In the genomic region with DNA sequence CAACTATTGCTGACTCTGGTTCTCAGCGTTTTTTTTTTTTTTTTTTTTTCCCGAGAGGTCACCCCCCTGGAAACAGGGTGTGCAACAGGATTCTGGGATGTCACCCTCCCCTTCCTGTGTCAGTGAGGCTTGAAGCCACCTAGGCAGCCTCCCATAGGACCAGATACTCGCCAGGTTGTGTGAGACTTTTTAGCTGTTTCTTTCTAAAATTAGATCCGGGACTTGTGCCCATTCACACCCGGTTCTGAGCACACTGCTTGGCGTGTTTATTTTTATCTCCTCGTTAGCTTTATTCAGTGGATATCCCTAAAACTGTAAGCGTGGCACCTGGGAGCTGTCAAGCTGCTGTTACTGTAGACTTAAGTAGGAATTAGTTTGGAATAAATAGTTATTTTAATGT, we compare ENCODE assay signal across 20 mouse cellular contexts. TPM values are rescaled to one million over a fixed set of nuclear protein-coding genes. Genes with fewer than 3 reads are reported as not detected.
DNase-seq lines count a peak whose midpoint lies in the region; ATAC-seq and TF ChIP-seq lines count a peak whose summit lies in the region.
"Had no signal": no experiment of that assay in that cellular context is flagged by ENCODE, and none has a peak within 500 bp of the region (broad histone marks: within the 10 kb centered on the region; RNA-seq: fewer than 3 reads in every experiment).

No protein-coding gene starts in this region.

- no peaks in the 10 kb centered on the region for H3K27me3 ChIP-seq in heart, embryonic 12.5 days (replicated peaks)
- no peaks in the 10 kb centered on the region for H3K27me3 ChIP-seq in heart, postnatal 0 days (ENCODE audit: control insufficient read depth, insufficient read depth, low read length)
- H3K27me3 ChIP-seq: forebrain, embryonic 12.5 days; hindbrain, embryonic 12.5 days; kidney, embryonic 15.5 days had no signal

- TF ChIP-seq POLR2A in brain, embryonic 14.5 days (IDR thresholded peaks at IDR 0.05; ENCODE audit: borderline replicate concordance, extremely low read depth, insufficient read depth, insufficient read length, poor library complexity, severe bottlenecking), result no peak

- intact Hi-C loops in heart, postnatal 36 days (cut with DNase I), result no loop called here

- TF ChIP-seq EP300 in heart, postnatal 0 days (IDR thresholded peaks at IDR 0.05; ENCODE audit: low read depth), result no peak

- H3K9ac ChIP-seq in heart, embryonic 12.5 days, result no peak overlapping the region
- no peak overlapping the region for H3K9ac ChIP-seq in heart, postnatal 0 days (replicated peaks; ENCODE audit: low read depth, low read length)
- H3K9ac ChIP-seq: forebrain, embryonic 12.5 days; hindbrain, embryonic 12.5 days; kidney, embryonic 15.5 days had no signal

- TF ChIP-seq CTCF in brain, embryonic 14.5 days (IDR thresholded peaks at IDR 0.05; ENCODE audit: borderline replicate concordance, extremely low read depth, insufficient read depth, insufficient read length), result no peak
- no peak for TF ChIP-seq CTCF in heart, postnatal 0 days (IDR thresholded peaks at IDR 0.05; ENCODE audit: low read depth)

- H3K9me3 ChIP-seq in heart, embryonic 12.5 days (replicated peaks), result no peaks in the 10 kb centered on the region
- H3K9me3 ChIP-seq in heart, postnatal 0 days (replicated peaks; ENCODE audit: control insufficient read depth, low read length), result no peaks in the 10 kb centered on the region
- H3K9me3 ChIP-seq: forebrain, embryonic 12.5 days; hindbrain, embryonic 12.5 days; kidney, embryonic 15.5 days had no signal

- peaks cover 33% of the 10 kb centered on the region for H3K4me1 ChIP-seq in heart, embryonic 12.5 days (replicated peaks)
- H3K4me1 ChIP-seq in heart, postnatal 0 days (ENCODE audit: control insufficient read depth, insufficient read depth), result peaks cover 26% of the 10 kb centered on the region

- WGBS in heart, embryonic 12.5 days, result 66% methylated on average over 8 of the region's 8 CpGs
- 32% methylated on average over 8 of the region's 8 CpGs for WGBS in heart, postnatal 0 days

- peaks cover 36% of the 10 kb centered on the region for H3K36me3 ChIP-seq in heart, embryonic 12.5 days
- H3K36me3 ChIP-seq in heart, postnatal 0 days (replicated peaks; ENCODE audit: control insufficient read depth, insufficient read depth, low read length), result peaks cover 11% of the 10 kb centered on the region; the same call in 1 of the 2 replicates

- no peak for DNase-seq in frontal cortex, postnatal 25 days (ENCODE audit: low spot score in 2 of 2)
- no peak for DNase-seq in heart, postnatal 36 days
- DNase-seq in brain, embryonic 14.5 days (ENCODE audit: low read depth), result peak; percentile 21
- DNase-seq in heart, postnatal 0 days (ENCODE audit: low spot score), result no peak
- DNase-seq in thymus, postnatal 4 days, result no peak
- DNase-seq: adrenal gland, adult 8-10 months; B cell, adult 2 months; cerebellum, adult 9-11 months; embryo, embryonic 11 days; gastrocnemius, postnatal 10 days; left cerebral cortex, postnatal 4 days; lung, adult 2 months; lung, postnatal 36 days; thymus, postnatal 36 days had no signal

- no peak overlapping the region for H3K4me2 ChIP-seq in heart, embryonic 12.5 days
- no peak overlapping the region for H3K4me2 ChIP-seq in heart, postnatal 0 days (ENCODE audit: low read depth, low read length)
- H3K4me2 ChIP-seq: forebrain, embryonic 12.5 days; hindbrain, embryonic 12.5 days; kidney, embryonic 15.5 days had no signal

- peak; percentile 20; the same call in 1 of the 2 replicates for ATAC-seq in frontal cortex, adult (ENCODE audit: low TSS enrichment)
- no peak for ATAC-seq in heart, embryonic 12.5 days (ENCODE audit: insufficient number of reproducible peaks, low FRiP score)
- no peak for ATAC-seq in heart, postnatal 0 days (ENCODE audit: insufficient read depth, low read depth)
- ATAC-seq: inflammation-experienced regulatory T-cells, adult 6 months had no signal

- no peak overlapping the region for H3K4me3 ChIP-seq in heart, embryonic 12.5 days
- no peak overlapping the region for H3K4me3 ChIP-seq in heart, postnatal 0 days (ENCODE audit: low read depth, low read length)
- H3K4me3 ChIP-seq: forebrain, embryonic 12.5 days; hindbrain, embryonic 12.5 days; kidney, embryonic 15.5 days had no signal

- peak overlapping the region; percentile 22; the same call in 1 of the 2 replicates for H3K27ac ChIP-seq in heart, embryonic 12.5 days (ENCODE audit: poor library complexity, severe bottlenecking)
- H3K27ac ChIP-seq in heart, postnatal 0 days (ENCODE audit: low read depth), result peak overlapping the region; percentile 72; the same call in 1 of the 2 replicates
- H3K27ac ChIP-seq: forebrain, embryonic 12.5 days; hindbrain, embryonic 12.5 days; kidney, embryonic 15.5 days had no signal

RNA-seq across cellular contexts. Expression of gene Ift43, which starts 4.2 kb away (rescaled TPM):
- 113 and 118 TPM in 2 replicates for polyA plus RNA-seq in heart, embryonic 12.5 days (2016; fragmentation: Nextera tagmentation; extraction: Ambion mirVana)
- total RNA-seq in heart, postnatal 36 days (2021), result 10 to 100 TPM; 25.4 to 26.0 TPM
- polyA plus RNA-seq in brain, embryonic 14.5 days (2012; rRNA removed), result 37.5 and 46.5 TPM in 2 replicates
- 10.8 and 65.6 TPM in 2 replicates for total RNA-seq in heart, postnatal 0 days (2014; rRNA removed; ENCODE audit: low replicate concordance)
- polyA plus RNA-seq in heart, postnatal 0 days (2015; fragmentation: Nextera tagmentation; extraction: Ambion mirVana), result 101 and 102 TPM in 2 replicates

RNA-seq across cellular contexts. Expression of gene Tgfb3, which starts 7.7 kb away (rescaled TPM):
- polyA plus RNA-seq in heart, embryonic 12.5 days (2016; fragmentation: Nextera tagmentation; extraction: Ambion mirVana), result 24.2 and 24.5 TPM in 2 replicates
- 10 to 100 TPM; 14.4 to 15.2 TPM for total RNA-seq in heart, postnatal 36 days (2021)
- polyA plus RNA-seq in brain, embryonic 14.5 days (2012; rRNA removed), result 6.6 and 7.3 TPM in 2 replicates
- total RNA-seq in heart, postnatal 0 days (2014; rRNA removed; ENCODE audit: low replicate concordance), result 14.2 and 21.9 TPM in 2 replicates
- 12.1 and 12.7 TPM in 2 replicates for polyA plus RNA-seq in heart, postnatal 0 days (2015; fragmentation: Nextera tagmentation; extraction: Ambion mirVana)
